Mouse (Mus musculus): ENCODE measurements around the gene Larp7.

GRCm38 (mm10) chr3:127565129-127565528 lies 12.0 kb upstream of the Larp7 start:
- TF ChIP-seq EP300 (IDR thresholded peaks at IDR 0.05) (no peak), CTCF (IDR thresholded peaks at IDR 0.05) (0 out of 2 replicates have a peak, but pooled peaks have one; percentile 6)
